In the genomic region with DNA sequence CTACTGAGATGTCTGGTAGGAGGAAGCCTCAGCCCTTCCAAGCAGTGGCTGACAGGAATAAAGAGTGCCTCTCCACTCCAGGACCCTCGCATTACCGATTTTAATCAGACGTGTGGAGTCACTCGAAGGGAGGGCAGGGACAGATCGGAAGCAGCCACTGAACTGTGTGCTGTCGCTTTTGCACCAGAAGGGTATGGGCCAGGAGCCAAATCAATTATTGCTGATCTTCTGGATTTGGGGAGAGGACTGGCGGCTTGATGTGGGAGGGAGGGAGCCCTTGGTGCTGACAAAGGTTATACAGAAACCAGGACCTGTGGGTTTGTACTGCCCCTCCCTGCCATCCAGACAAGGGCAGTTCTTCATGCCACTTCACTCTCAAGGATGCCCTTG, we compare ENCODE assay signal across 8 mouse cellular contexts.
DNase-seq lines count a peak whose midpoint lies in the region; ATAC-seq and TF ChIP-seq lines count a peak whose summit lies in the region.
"Had no signal": no experiment of that assay in that cellular context is flagged by ENCODE, and none has a peak within 500 bp of the region (broad histone marks: within the 10 kb centered on the region; RNA-seq: fewer than 3 reads in every experiment).

No protein-coding gene starts in this region.

- ATAC-seq in embryonic facial prominence, embryonic 14.5 days (ENCODE audit: low read depth), result no peak; the same call in 1 of the 2 replicates
- peak; percentile 80 for ATAC-seq in hindbrain, embryonic 16.5 days
- ATAC-seq in neural tube, embryonic 14.5 days (ENCODE audit: low read depth), result peak; percentile 81
- no peak for ATAC-seq in frontal cortex, adult (ENCODE audit: low TSS enrichment)
- ATAC-seq: liver, postnatal 0 days had no signal

- H3K27me3 ChIP-seq in embryonic facial prominence, embryonic 14.5 days (replicated peaks; ENCODE audit: control insufficient read depth, insufficient read depth, low read length), result peaks cover 3% of the 10 kb centered on the region; the same call in 1 of the 2 replicates
- H3K27me3 ChIP-seq in hindbrain, embryonic 16.5 days (replicated peaks; ENCODE audit: control insufficient read depth, insufficient read depth, low read length), result no peaks in the 10 kb centered on the region
- no peaks in the 10 kb centered on the region for H3K27me3 ChIP-seq in neural tube, embryonic 14.5 days (ENCODE audit: control insufficient read depth, insufficient read depth, low read length)

- H3K4me1 ChIP-seq in embryonic facial prominence, embryonic 14.5 days (ENCODE audit: control insufficient read depth, insufficient read depth, low read length), result peaks cover 29% of the 10 kb centered on the region
- peaks cover 37% of the 10 kb centered on the region for H3K4me1 ChIP-seq in hindbrain, embryonic 16.5 days (ENCODE audit: control insufficient read depth, insufficient read depth, low read depth, low read length)
- peaks cover 11% of the 10 kb centered on the region for H3K4me1 ChIP-seq in neural tube, embryonic 14.5 days (ENCODE audit: control insufficient read depth, insufficient read depth, low read length)

- WGBS in embryonic facial prominence, embryonic 14.5 days, result 13% methylated on average over 7 of the region's 7 CpGs
- WGBS in hindbrain, embryonic 16.5 days, result 12% methylated on average over 7 of the region's 7 CpGs
- WGBS in neural tube, embryonic 14.5 days, result 4% methylated on average over 7 of the region's 7 CpGs

- H3K9me3 ChIP-seq in embryonic facial prominence, embryonic 14.5 days (ENCODE audit: control insufficient read depth, low read length), result no peaks in the 10 kb centered on the region
- H3K9me3 ChIP-seq in hindbrain, embryonic 16.5 days (ENCODE audit: control insufficient read depth, low read length), result no peaks in the 10 kb centered on the region
- H3K9me3 ChIP-seq in neural tube, embryonic 14.5 days (ENCODE audit: control insufficient read depth, low read length), result no peaks in the 10 kb centered on the region

- no peak overlapping the region for H3K4me2 ChIP-seq in embryonic facial prominence, embryonic 14.5 days (ENCODE audit: low read depth, low read length)
- H3K4me2 ChIP-seq in hindbrain, embryonic 16.5 days (ENCODE audit: low read length), result peak overlapping the region; percentile 31
- H3K4me2 ChIP-seq in neural tube, embryonic 14.5 days (ENCODE audit: low read depth, low read length), result 0 out of 2 replicates have a peak overlapping the region, but pooled peaks have one; percentile 2

- no peak overlapping the region for H3K27ac ChIP-seq in layer of hippocampus, adult 2 months
- no peak overlapping the region for H3K27ac ChIP-seq in embryonic facial prominence, embryonic 14.5 days (replicated peaks; ENCODE audit: low read depth, low read length)
- peak overlapping the region; percentile 70 for H3K27ac ChIP-seq in hindbrain, embryonic 16.5 days (ENCODE audit: low read depth, low read length)
- no peak overlapping the region for H3K27ac ChIP-seq in neural tube, embryonic 14.5 days (ENCODE audit: low read depth, low read length)

- 0 out of 2 replicates have a peak, but pooled peaks have one; percentile 4 for TF ChIP-seq CTCF in layer of hippocampus, adult 2 months (conservative IDR thresholded peaks at IDR 0.05)

- no peak overlapping the region for H3K9ac ChIP-seq in embryonic facial prominence, embryonic 14.5 days (ENCODE audit: low read depth, low read length)
- H3K9ac ChIP-seq in hindbrain, embryonic 16.5 days (ENCODE audit: low read depth, low read length), result no peak overlapping the region
- no peak overlapping the region for H3K9ac ChIP-seq in neural tube, embryonic 14.5 days (replicated peaks; ENCODE audit: low read depth, low read length)
- H3K9ac ChIP-seq: liver, postnatal 0 days had no signal

- no peaks in the 10 kb centered on the region for H3K36me3 ChIP-seq in embryonic facial prominence, embryonic 14.5 days (ENCODE audit: control insufficient read depth, insufficient read depth, low read length)
- no peaks in the 10 kb centered on the region for H3K36me3 ChIP-seq in hindbrain, embryonic 16.5 days (ENCODE audit: control insufficient read depth, insufficient read depth, low read length)
- no peaks in the 10 kb centered on the region for H3K36me3 ChIP-seq in neural tube, embryonic 14.5 days (ENCODE audit: control insufficient read depth, insufficient read depth, low read length)

- no peak overlapping the region for H3K4me3 ChIP-seq in layer of hippocampus, adult 2 months
- H3K4me3 ChIP-seq in embryonic facial prominence, embryonic 14.5 days (ENCODE audit: low read depth, low read length), result no peak overlapping the region
- H3K4me3 ChIP-seq in hindbrain, embryonic 16.5 days (ENCODE audit: low read length), result no peak overlapping the region
- no peak overlapping the region for H3K4me3 ChIP-seq in neural tube, embryonic 14.5 days (ENCODE audit: low read depth, low read length)

- no peak for DNase-seq in layer of hippocampus, adult 2 months (ENCODE audit: low spot score in 2 of 2)
- DNase-seq in layer of hippocampus, adult 8-10 months (ENCODE audit: low spot score in 2 of 2), result no peak
- DNase-seq in embryonic facial prominence, embryonic 14.5 days (ENCODE audit: low spot score), result peak; percentile 41
- no peak for DNase-seq in natural killer cell, adult 2 months (ENCODE audit: low spot score in 2 of 2)
- DNase-seq: liver, postnatal 0 days had no signal

Comparison
In these comparisons a context has a peak if more than half of its experiments do, and no peak if none do; other contexts are left out.
1. ATAC-seq: peak in hindbrain, embryonic 16.5 days (single experiment) and neural tube, embryonic 14.5 days (single experiment); none in embryonic facial prominence, embryonic 14.5 days (single experiment) and frontal cortex, adult (single experiment).